Mouse (Mus musculus): ENCODE data around the gene Maco1.

GRCm38 (mm10) chr4:134797621-134798020 lies 55.5 kb downstream of the Maco1 start:
- TF ChIP-seq CTCF (IDR thresholded peaks at IDR 0.05; ENCODE audit: low read depth), result no peak
- TF ChIP-seq EP300 (IDR thresholded peaks at IDR 0.05; ENCODE audit: low read depth), result no peak

Measured in heart, postnatal 0 days (tissue).